Mouse (Mus musculus) bone marrow, adult 2 months (tissue): ENCODE data around the gene Hsd17b7.

ENCODE experiments used
- CTCF ChIP-seq: fragments of 200-500 bp; IDR thresholded peaks from 2 replicates; pipeline ENCODE4 v1.5.1; 2011; ENCODE audit warnings: low read length, control low read depth; ENCODE audit not compliant: control insufficient read depth, insufficient read depth
- POLR2A ChIP-seq: fragments of 200-500 bp; IDR thresholded peaks from 2 replicates; pipeline ENCODE4 v1.6.1; 2011; ENCODE audit warnings: low read depth, mild to moderate bottlenecking, control low read depth, low read length, borderline replicate concordance; ENCODE audit not compliant: control insufficient read depth

- TF ChIP-seq POLR2A (no peak), CTCF (0 out of 2 replicates have a peak, but pooled peaks have one; percentile 9)
These were observed 21.4 kb downstream of the Hsd17b7 start for GRCm38 (mm10) chr1:169947654-169948053.
